Mouse (Mus musculus) gastrocnemius, postnatal 4 days (tissue): ENCODE data around the gene Stat4. TPM values are rescaled to one million over a fixed set of nuclear protein-coding genes. Genes with fewer than 3 reads are reported as not detected.
"Not testable (repeated sequence)": the region's sequence is repeated elsewhere in the genome, so short reads cannot be mapped to it uniquely, and the experiment has no call there.

ENCODE experiments used
- DNase-seq, 2 experiments: peaks; one replicate each; pipeline ENCODE4 v3.0.0; 2021 to 2022; ENCODE audit warnings: low spot score in 2 of 2, mixed read lengths in 2 of 2
- total RNA-seq, 2 experiments: library from RNA; stranded (reverse); gene quantifications; 2 replicates each; pipeline ENCODE4 v1.2.3; 2021

The Stat4 gene
- total RNA-seq, 2 experiments from 2014 or later, result 0.21 TPM; not detected in 1

DNA sequence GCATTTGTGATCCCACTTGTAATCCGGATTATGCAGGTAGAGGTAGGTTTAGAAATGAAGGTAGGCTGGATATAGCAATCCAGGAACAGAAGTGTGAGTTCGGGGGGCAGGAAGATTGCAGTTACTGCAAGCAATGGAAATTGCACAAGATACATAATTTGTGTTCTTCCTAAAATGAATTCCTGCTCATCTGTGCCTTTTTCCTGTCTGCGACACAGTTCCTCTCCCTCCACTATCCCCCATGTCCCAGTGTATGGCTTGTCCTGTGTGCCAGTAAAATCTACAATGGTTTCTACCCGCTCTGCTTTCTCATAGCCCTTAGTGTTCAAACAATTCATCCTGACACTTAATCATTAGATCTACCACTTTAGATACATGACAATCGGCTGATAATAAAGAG, 41.7 kb downstream of the Stat4 start:
- no peak for DNase-seq

DNA sequence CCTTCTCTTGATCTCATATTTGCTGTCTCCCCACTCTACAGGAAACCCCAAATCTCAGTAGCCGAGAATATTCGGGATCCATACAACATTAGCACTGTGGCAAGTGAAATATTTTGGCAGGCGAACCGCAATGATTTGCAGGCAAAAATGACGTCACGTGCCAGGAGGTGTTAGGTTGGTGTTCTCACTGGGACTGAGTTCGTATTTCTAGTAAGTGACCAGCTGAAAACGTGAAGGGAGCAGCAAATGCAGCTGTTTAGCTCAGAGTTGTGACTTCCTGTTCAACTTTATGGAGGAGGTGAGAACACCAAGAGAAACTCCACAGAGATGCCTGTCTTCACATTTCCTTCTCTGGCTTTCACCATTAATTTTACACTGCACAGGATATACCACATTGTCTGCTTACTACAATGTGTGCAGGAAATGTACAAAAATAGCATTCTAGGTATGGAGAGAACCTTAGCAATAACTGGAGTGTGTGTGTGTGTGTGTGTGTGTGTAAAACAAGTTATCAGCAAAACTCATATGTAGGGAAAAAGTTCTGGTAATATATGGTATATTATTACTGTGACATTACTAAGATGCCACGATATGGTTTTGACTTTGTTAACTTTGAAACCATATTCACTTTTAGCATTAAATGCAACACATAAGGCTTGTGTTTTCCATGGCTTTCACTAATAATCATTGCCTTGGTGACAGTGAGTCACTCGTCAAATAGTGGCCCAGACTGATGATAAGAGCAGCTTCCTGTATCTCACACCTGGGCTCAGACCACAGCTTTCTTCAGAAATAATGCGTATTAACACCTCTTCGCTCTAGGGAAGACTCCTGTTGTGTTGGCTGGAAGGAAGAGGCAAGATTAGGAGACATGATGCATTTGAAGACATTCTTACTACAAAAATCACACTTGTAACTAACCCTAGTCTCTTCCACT, 48.1 kb downstream of the Stat4 start:
- DNase-seq, result no peak

DNA sequence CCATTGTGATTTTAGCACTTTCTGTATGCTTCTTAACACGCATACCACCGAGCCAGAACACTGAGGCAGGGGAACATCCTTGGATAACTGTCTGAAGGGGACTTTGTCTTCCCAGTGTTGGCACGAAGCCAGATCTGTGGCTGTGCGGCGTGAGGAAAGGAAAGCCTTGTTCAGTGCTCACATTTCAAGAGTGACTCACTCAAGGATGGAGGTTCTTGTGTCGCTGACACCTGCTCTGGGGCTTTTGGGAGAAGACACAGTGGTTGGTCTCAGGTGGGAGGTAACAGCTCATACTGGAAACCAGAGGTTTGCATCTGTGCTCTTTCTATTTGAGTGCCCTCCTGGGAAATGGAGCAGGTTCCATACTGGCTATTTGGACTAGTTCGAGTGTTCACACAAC, 52.2 kb downstream of the Stat4 start:
- peak in 1 of 2 experiments; percentile 16 for DNase-seq

DNA sequence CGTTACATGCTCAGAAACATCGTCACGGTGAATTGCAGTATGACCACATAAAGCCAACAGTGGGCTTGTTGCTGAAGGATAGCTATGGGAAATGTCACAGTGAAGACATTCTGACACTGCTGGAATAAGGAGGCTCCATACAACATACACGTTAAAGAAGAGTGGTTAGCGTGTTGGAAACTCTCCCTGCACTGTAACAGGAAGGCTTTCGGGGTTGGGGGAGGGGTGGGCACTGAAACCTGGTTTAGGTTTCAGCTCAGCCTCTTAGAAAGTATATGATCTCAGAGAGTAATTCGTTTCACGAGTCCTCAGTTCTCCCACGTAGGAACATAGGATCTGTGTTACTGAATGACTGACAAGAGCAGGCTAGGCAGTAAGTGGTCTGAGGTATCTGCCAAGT, 52.7 kb downstream of the Stat4 start:
- DNase-seq, result no peak

DNA sequence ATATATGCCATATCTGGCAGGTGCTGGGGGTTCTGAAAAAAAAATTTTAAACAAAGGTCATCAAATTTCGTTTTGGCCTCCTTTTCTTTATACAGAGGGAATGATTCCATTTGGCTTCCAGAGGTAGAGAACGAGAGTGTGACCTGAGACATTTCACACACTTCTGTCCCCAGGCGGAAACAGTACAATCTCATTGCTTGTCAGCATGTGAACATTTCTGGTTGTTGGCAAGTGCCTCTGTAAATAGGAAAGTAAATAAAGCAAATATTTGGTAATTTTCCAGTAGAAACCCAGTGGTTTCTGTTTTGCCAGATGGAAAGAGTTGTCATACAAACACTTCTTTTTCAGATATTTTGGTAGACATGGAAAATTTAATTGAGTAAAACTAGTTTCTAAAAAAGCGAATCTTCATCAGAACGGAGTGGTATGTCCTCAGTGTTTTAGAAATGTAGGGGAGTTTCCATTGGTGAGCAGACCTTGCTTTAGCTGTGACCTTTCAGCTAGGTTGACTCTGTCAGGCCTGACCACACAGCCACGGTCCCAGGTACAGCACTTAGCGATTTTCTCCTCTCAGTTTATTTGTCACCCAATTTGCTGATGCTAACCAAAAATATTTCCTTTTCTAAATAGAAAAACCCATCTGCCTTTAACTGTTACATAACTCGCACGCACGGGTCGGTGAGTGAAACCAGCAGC, 53.6 kb downstream of the Stat4 start:
- DNase-seq, result no peak

DNA sequence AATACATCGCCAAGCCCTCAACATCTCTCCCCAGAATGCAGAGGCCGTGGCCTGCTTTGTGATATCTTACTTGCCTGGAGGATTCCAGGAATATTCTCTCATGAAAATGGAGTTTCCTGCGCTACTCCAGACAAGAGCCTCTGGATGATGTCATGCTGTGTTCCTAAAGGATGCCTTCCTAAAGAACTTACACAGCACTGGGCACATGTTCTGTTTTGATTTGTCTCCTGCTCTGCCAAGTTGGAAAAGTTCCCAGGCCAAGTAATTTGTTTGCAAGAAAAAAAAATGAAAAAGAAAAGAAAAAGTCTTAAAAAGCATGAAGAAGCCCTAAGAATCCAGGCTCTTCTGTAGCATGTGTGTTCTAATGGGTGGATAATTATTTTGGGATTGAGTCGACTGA, 56.2 kb downstream of the Stat4 start:
- no peak for DNase-seq

DNA sequence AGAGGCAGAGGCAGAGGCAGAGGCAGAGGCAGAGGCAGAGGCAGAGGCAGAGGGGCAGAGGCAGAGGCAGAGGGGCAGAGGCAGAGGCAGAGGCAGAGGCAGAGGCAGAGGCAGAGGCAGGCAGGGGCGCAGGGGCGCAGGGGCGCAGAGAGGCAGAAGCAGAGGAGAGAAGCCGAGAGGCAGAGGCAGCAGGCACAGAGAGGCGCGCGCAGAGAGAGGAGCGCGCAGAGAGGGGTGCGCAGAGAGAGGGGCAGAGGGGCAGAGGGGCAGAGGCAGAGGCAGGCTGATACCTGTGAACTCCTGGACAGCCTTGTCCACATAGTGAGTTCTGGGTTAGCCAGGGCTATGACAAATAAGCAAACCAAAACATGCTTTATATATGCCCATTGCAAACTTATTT, 59.9 kb downstream of the Stat4 start:
- not testable (repeated sequence) for DNase-seq

DNA sequence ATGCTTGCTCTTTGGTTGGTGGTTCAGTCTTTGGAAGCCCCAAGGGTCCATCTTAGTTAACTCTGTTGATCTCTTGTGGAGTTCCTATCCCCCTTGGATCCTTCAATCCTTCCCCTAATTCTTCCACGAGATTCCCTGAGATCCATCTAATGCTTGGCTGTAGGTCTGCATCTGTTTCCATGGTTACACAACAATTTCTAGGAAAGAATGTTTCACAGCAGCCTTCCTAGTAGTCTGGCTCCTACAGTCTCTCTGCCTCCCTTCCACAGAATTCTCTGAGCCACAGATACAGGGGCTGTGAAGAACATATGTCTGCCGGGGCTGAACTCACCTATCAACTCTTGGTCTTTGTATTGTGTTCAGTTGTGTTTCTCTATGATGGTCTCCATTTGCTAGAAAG, 61.8 kb downstream of the Stat4 start:
- no peak for DNase-seq

DNA sequence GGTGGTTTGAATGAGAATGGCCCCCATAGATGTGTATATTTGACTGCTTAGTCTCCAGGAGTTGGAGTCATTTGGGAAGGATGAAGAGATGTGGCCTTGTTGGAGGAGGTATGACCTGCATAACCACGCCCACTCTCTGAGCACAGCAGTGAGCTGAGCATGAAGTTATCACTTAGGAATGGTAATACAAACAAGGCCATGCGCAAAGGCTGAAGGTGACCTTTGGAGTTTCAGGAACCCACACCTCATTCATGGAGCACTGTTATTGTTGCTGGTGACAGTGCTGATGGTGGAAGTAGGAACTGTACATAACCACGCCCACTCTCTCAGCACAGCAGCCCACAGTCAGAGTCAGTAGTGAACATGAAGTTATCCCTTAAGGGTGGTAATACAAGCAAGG, 62.9 kb downstream of the Stat4 start:
- no peak for DNase-seq

DNA sequence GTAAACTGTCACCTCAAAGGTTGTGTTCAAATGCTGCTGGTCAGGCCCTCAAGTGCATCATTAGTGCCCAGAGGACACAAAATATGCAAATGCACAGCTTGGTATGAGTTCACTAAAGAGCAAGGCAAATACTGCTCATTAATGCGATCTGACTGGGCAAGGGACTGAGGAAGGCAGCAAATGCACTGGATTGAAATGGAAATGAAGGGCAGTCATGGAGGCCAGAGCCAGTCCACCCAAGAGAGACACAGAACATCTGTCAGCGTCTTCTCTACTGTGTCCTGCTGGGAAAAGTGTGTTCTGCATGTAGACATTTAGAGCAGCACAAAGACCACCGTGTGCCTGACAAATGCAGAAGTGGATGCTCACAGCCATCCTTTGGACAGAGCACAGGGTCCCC, 64.6 kb downstream of the Stat4 start:
- no peak for DNase-seq

DNA sequence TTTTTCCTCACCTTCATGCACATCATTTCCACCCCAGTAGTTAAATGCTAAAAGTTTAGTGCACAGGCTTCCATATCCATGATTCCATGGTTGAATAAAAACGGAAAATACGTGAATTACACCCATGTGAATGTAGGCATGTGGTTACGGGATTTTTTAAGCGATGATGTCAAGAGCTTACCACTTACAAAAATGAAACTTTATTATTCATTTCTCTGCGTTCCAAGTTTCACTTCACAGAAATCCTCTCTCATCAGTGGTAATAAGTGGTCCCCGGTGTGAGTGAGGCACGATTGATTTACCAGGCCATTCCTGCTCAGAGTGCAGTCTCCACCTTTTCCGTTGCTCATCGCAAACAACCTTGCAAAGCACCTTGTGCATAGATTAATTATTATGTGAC, 66.0 kb downstream of the Stat4 start:
- no peak for DNase-seq

DNA sequence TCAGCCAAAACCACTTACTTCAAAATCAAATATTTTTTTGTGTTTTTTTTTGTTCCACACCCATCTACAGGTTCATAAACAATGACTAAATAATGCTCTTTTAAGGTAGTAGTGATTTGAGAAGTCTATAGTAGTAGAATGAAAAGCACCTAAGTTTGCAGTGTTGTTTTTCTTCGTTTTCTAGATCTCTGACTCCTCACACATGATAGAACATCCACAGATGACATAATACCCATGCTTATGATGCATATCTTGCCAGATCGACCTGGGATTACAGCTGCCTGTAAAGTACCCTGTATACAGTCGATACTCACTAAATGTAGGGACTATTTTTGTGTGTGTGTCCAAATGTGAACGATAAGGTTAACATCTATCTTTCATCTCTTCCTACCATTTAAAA, 69.0 kb downstream of the Stat4 start:
- DNase-seq, result no peak

DNA sequence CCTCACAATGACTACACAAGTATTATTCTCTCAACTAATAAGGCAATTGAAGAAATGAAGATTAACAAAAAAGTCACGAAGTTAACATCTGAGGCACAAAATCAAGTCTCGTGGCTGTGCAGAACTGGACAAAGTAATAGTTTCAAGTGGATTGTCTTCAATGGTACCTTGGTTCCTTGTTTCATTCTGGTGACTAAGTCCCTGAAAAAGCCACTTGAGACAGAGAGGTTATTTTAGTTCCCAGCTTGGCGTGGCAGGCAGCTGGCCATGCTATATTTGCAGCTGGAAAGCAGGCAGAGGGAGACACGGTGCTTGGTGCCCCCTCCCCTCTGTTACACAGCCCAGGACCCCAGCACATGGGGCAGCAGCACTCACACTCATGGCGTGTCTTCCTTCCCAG, 70.2 kb downstream of the Stat4 start:
- no peak for DNase-seq

DNA sequence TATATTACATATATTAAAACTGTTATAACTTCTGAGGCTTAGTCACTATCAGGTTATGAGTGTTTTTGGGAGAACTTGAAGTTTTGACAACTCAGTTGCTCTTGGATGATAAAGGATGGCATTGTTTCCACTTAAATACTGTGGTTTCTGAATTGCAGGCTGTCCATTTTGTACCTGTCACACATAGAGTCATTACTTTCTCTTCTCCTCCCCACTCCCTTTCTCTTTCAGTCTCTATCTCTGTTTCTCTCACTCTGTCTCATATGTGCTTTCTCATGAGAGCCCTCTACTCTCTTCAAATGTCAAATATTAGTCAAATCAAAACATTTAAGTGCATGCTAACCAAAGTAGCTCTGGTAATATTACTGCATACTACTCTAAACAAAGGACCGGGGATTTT, 79.3 kb downstream of the Stat4 start:
- DNase-seq, result no peak

DNA sequence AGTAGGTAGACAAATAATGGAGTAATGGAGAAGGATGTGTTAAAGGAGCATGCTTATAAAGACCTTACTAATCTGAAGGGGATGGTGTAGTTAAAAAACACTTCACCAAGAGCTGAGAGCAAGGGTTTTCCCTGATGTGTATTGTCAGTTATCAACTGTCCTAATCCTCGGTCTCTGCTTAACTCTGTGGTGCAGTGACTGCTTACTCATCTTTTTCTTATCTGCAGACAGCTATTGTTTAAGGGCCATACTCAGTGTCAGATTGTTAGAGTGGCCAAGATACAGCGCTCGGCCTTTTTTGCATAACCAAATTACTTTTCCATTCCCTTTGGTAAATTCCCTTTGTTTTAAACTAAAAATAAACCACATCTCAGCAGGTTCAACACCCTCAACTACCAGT, 79.7 kb downstream of the Stat4 start:
- no peak for DNase-seq

DNA sequence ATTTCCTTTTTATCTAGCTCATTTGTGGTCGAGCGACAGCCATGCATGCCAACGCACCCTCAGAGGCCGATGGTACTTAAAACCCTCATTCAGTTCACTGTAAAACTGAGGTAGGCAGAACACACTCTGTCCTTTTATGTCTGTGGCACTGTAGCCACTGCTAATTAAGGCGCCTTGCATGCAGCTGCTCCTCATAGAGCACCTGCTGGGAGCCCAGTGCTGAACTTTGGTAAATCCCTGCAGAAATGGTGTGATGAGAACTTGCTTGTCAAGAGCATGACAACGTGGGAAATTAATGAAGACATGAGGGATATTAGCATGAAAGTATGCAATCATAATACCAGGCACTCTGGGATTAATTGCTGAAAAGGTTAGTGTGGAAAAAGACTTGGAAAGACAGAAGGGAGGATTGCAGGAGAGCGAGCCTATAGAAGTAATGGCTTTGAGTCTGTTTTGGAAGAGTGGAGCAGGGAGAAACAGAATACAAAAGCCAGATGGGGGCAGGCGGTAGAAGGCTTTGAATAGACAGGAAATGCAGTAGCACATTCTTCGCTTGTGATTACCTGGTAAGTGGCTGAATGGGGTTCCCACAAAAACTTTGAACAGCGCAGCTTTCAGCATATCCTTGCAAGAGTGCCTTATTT, 92.9 kb downstream of the Stat4 start:
- no peak for DNase-seq

DNA sequence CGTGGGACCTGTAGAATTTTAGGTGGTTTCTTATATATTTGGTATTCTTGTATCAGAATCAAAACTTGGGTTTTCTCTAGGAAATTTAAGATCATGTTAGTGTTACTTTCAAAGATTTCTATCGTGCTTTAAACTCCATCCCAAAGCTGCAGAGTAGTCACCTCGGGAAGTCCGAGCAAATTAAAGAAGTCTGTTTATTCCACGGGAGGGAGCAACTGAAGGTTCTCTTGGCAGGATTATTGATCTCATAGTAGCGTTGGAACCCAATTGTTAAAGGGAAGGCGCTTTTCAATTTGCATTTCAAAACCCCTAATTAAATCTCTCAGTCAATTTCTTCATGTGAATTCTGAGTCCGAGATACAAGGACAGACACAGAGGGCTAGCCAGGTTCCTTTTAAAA, 93.4 kb downstream of the Stat4 start:
- no peak for DNase-seq

DNA sequence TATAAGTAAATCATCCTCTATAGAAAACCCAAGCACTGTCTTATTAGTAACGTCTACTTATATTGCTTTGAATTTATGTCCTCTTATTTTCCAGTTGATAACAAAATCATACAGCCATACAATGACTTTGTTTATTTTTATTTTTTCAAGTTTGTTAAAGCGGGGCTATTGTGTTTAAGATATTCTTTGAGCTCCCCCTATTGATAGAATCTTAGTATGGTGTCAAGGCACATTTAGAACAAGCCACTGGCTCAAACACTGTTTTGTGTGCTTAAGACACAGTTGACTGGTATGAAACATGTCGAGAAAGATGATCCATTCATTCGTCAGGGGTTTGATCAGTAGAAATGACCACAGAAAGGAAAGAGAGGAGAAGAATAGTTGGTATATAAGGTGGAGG, 99.3 kb downstream of the Stat4 start:
- no peak for DNase-seq

DNA sequence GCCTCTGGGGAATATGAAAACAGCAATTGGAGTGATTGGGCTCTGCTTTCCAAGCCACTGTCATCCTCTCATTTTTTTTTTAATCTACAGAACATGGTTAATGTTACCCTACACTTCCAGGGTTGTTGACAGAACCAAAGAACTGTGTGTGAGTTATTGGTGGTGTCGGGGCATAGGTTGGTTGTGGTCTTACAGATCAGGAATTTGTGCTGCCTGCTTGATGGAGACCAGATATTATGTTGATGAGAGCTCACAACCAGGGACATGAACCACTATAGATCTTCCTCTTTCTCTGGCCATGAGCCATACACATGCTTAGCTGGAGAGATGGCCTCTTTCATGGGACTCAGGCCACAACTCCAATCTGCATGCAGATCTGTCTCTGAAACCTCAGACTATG, 100.2 kb downstream of the Stat4 start:
- DNase-seq, result no peak

DNA sequence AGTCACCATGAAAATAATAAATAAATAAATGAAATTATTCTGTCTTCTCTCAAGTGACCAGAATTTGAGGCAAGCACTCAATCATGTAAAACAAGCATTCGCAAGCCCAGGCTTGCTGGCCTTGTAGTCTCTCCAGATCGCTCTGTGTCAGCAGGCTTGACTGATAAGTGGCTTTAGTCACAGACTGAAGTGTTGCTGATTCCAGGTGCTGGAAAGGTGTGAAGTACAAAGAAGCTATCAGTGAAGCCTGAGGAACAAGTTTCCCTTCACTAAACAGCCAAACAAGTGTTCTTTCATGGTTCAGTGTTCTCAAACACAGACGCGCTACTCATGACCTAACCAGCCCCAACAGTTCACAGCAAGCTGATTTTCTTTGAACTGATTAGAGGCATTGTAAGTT, 101.7 kb downstream of the Stat4 start:
- no peak for DNase-seq

DNA sequence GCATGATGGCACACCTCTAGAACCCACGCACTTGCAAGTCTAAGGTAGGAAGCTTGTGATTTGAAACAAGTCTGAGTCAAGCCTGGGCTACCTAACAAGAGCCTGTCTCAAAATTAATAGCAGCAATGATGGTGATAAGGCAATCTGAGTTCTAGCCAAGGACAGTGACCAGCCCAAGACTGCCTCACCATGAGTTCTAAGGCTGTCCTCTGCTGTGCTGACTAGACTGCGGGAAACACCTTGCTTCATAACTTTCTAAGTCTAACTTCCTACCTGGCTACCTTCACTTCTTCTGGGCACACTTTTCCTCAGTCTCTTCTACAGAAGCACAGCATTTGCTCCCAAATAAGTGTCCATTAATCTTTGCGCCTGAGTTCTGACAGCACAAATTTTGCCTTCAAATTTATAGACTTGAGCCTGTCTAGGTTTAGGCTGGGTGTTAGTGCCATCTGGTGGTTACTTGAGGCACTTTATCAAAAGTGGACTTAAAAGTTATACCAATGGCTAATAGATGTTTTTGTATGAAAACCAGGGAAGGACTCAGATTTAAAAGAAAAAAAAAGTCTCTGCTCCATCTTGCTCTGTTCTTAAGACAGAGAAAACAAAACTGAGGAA, 111.8 kb downstream of the Stat4 start:
- peak in 1 of 2 experiments; percentile 29 for DNase-seq

DNA sequence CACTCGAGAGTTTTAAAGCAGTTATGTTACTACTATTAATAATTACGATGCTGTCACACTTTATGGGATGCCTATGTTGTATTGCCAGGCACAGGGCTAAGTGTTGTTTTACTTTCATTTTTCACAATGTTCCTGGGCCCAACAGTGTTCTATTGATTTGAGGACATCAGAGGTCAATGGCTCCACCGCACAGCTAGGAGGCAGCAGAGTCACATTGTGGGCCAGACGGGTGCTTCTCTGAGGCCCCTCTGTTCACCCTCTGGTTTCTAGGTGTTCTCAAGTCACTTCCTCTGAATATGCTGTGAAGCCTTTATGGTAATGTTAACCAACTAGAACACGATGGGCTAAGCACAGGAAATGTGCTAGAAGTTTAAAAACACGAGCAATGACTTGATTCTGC, 113.5 kb downstream of the Stat4 start:
- no peak for DNase-seq
